Mouse (Mus musculus) midbrain, embryonic 12.5 days (tissue): ENCODE results near the gene Adra1d. TPM values are rescaled to one million over a fixed set of nuclear protein-coding genes. Genes with fewer than 3 reads are reported as not detected.
A peak's percentile ranks its signal among the peaks of the same experiment; 100 is the strongest.

ENCODE experiments used
- ATAC-seq: fragments of 200-750 bp; cut with Nextera tagmentation; 2 replicates; pipeline ENCODE4 v1.8.0; 2017; ENCODE audit warnings: low read depth, moderate TSS enrichment, moderate library complexity; ENCODE audit not compliant: low FRiP score
- H3K27ac ChIP-seq: fragments of 300-500 bp; sonication (generic); replicated peaks from 2 replicates; pipeline ENCODE4 v1.5.1; 2016; ENCODE audit warnings: mild to moderate bottlenecking
- H3K27me3 ChIP-seq: fragments of 300-500 bp; sonication (generic); 2 replicates; pipeline ENCODE4 v1.6.1; 2016; ENCODE audit warnings: mild to moderate bottlenecking
- H3K36me3 ChIP-seq: fragments of 300-500 bp; sonication (generic); 2 replicates; pipeline ENCODE4 v1.6.1; 2016
- H3K4me1 ChIP-seq: fragments of 300-500 bp; sonication (generic); 2 replicates; pipeline ENCODE4 v1.6.1; 2016
- H3K4me2 ChIP-seq: fragments of 300-500 bp; sonication (generic); replicated peaks from 2 replicates; pipeline ENCODE4 v1.6.1; 2016; ENCODE audit warnings: mild to moderate bottlenecking, moderate library complexity
- H3K4me3 ChIP-seq: fragments of 300-500 bp; sonication (generic); 2 replicates; pipeline ENCODE4 v1.5.1; 2016; ENCODE audit warnings: mild to moderate bottlenecking
- H3K9ac ChIP-seq: fragments of 300-500 bp; sonication (generic); replicated peaks from 2 replicates; pipeline ENCODE4 v1.6.1; 2016; ENCODE audit warnings: mild to moderate bottlenecking, moderate library complexity
- H3K9me3 ChIP-seq: fragments of 300-500 bp; sonication (generic); 2 replicates; pipeline ENCODE4 v1.6.1; 2016; ENCODE audit warnings: mild to moderate bottlenecking
- WGBS: fragments of 180-500 bp; shearing (Covaris S2); methylation state at CpG from one replicate; pipeline ENCODE4 v1.1.7; 2016; 5-methylcytosine and 5-hydroxymethylcytosine counted together
- polyA plus RNA-seq: library from polyadenylated mRNA; unstranded; fragments of >200 nt; fragmentation: Nextera tagmentation; extraction: Ambion mirVana; gene quantifications from 2 replicates; pipeline ENCODE4 v1.2.1, GENCODE M21; 2016

Adra1d gene
- polyA plus RNA-seq, 1 experiment from 2014 or later: 0.20 TPM

- 4% methylated on average over 3 of the region's 3 CpGs for WGBS
- peak overlapping the region; percentile 73 for H3K27ac ChIP-seq
- no peak overlapping the region for H3K4me2 ChIP-seq
- H3K9ac ChIP-seq: no peak overlapping the region; the same call in 1 of the 2 replicates
- no peak overlapping the region for H3K4me3 ChIP-seq
- no peaks in the 10 kb centered on the region for H3K9me3 ChIP-seq
- H3K4me1 ChIP-seq: peaks cover 60% of the 10 kb centered on the region
- no peaks in the 10 kb centered on the region for H3K27me3 ChIP-seq
- no peaks in the 10 kb centered on the region for H3K36me3 ChIP-seq
- peak; percentile 87 for ATAC-seq
Observed at GRCm38 (mm10) chr2:131506358-131506757, 55.7 kb downstream of the Adra1d start.

- no peaks in the 10 kb centered on the region for H3K9me3 ChIP-seq
- no peaks in the 10 kb centered on the region for H3K36me3 ChIP-seq
- H3K4me1 ChIP-seq: peaks cover 65% of the 10 kb centered on the region
- H3K27me3 ChIP-seq: no peaks in the 10 kb centered on the region
- no peak overlapping the region for H3K4me3 ChIP-seq
- no peak for ATAC-seq
- no peak overlapping the region for H3K4me2 ChIP-seq
- H3K9ac ChIP-seq: no peak overlapping the region
- no peak overlapping the region for H3K27ac ChIP-seq
Observed at GRCm38 (mm10) chr2:131505431-131505830, 56.7 kb downstream of the Adra1d start.

- Histone ChIP-seq H3K9me3 (no peaks in the 10 kb centered on the region), H3K4me3 (no peak overlapping the region), H3K27ac (no peak overlapping the region), H3K27me3 (no peaks in the 10 kb centered on the region), H3K4me1 (peaks cover 48% of the 10 kb centered on the region), H3K36me3 (no peaks in the 10 kb centered on the region), H3K9ac (no peak overlapping the region), H3K4me2 (no peak overlapping the region)
- no peak for ATAC-seq
- WGBS: 71% methylated on average over 5 of the region's 5 CpGs
Observed at GRCm38 (mm10) chr2:131502561-131502960, 59.5 kb downstream of the Adra1d start.

- Histone ChIP-seq H3K27ac (no peak overlapping the region; the same call in 1 of the 2 replicates), H3K27me3 (no peaks in the 10 kb centered on the region), H3K4me3 (no peak overlapping the region), H3K36me3 (no peaks in the 10 kb centered on the region), H3K9ac (peak overlapping the region; percentile 24; the same call in 1 of the 2 replicates), H3K9me3 (no peaks in the 10 kb centered on the region), H3K4me1 (peaks cover 41% of the 10 kb centered on the region), H3K4me2 (no peak overlapping the region)
- 46% methylated on average over 5 of the region's 5 CpGs for WGBS
- ATAC-seq: no peak; the same call in 1 of the 2 replicates
Observed at GRCm38 (mm10) chr2:131501886-131502285, 60.2 kb downstream of the Adra1d start.

- no peak overlapping the region for H3K27ac ChIP-seq
- no peak for ATAC-seq
- 77% methylated on average over 5 of the region's 5 CpGs for WGBS
- no peak overlapping the region for H3K9ac ChIP-seq
- H3K27me3 ChIP-seq: no peaks in the 10 kb centered on the region
- no peaks in the 10 kb centered on the region for H3K9me3 ChIP-seq
- no peaks in the 10 kb centered on the region for H3K36me3 ChIP-seq
- no peak overlapping the region for H3K4me2 ChIP-seq
- H3K4me1 ChIP-seq: peaks cover 25% of the 10 kb centered on the region; the same call in 1 of the 2 replicates
- no peak overlapping the region for H3K4me3 ChIP-seq
Observed at GRCm38 (mm10) chr2:131499290-131499845, 62.7 kb downstream of the Adra1d start.

GRCm38 (mm10) chr2:131498219-131498618 is 63.9 kb downstream of the Adra1d start:
- no peak for ATAC-seq
- no peak overlapping the region for H3K4me2 ChIP-seq
- H3K4me3 ChIP-seq: no peak overlapping the region
- H3K9me3 ChIP-seq: no peaks in the 10 kb centered on the region
- H3K27ac ChIP-seq: no peak overlapping the region
- no peaks in the 10 kb centered on the region for H3K36me3 ChIP-seq
- H3K27me3 ChIP-seq: no peaks in the 10 kb centered on the region
- H3K4me1 ChIP-seq: peaks cover 30% of the 10 kb centered on the region
- H3K9ac ChIP-seq: no peak overlapping the region
- WGBS: 73% methylated on average over 7 of the region's 7 CpGs

DNA sequence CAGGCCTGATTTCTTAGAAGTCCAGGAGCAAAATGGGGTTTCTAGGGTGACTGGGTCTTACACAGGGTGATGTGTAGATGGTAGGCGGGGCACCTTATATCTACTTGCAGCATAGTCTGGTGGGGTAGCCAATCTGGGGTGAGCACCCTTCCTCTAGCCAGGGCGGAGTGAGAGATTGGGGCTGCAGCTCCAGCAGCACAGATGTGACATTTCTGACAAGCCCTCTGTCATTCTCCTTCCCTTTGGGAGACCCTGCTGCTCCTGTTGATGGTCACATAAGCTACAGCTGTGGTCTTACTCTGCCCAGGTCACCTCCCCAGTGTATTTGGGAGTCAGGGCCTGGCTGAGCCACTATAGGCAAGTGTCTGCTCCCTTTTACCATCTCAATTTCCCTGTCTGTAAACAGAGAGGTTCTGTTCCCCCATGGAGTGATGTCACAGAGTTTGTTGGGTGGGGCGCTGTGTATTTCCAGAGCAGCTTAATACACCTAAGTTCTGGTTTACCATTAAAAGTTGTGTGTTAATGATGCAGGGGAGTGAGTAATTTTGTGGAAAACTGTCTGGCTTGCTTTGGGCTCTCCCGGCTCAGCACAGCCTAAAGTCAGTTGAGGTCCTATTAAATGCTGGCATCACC is 64.7 kb downstream of the Adra1d start:
- no peak for ATAC-seq
- Histone ChIP-seq H3K9ac (no peak overlapping the region), H3K4me2 (no peak overlapping the region), H3K9me3 (no peaks in the 10 kb centered on the region), H3K27me3 (no peaks in the 10 kb centered on the region), H3K36me3 (no peaks in the 10 kb centered on the region), H3K4me3 (no peak overlapping the region), H3K27ac (no peak overlapping the region), H3K4me1 (peaks cover 32% of the 10 kb centered on the region)
- 93% methylated on average over 4 of the region's 4 CpGs for WGBS

GRCm38 (mm10) chr2:131496125-131496820 is 65.8 kb downstream of the Adra1d start:
- Histone ChIP-seq H3K9me3 (no peaks in the 10 kb centered on the region), H3K4me3 (no peak overlapping the region), H3K4me2 (no peak overlapping the region), H3K27me3 (no peaks in the 10 kb centered on the region), H3K36me3 (no peaks in the 10 kb centered on the region), H3K27ac (no peak overlapping the region), H3K4me1 (peaks cover 24% of the 10 kb centered on the region), H3K9ac (no peak overlapping the region)
- ATAC-seq: no peak
- 82% methylated on average over 5 of the region's 5 CpGs for WGBS

Other genes starting within 250 kb of the Adra1d start
- gene Rnf24, start 209.4 kb downstream of the Adra1d start, polyA plus RNA-seq: 17.0 and 18.0 TPM in 2 replicates
- 43.0 and 47.7 TPM in 2 replicates for gene Smox, start 70.8 kb downstream of the Adra1d start, polyA plus RNA-seq